Mouse (Mus musculus) ES-Bruce4 (cell line): ENCODE measurements at regions not wholly inside any gene's neighbourhood (a gene's known extent, or its start where the extent isn't known, plus 50 kb on each side); places are given as distances from the start of the nearest gene placed in this dataset.
"Not testable (repeated sequence)": the region's sequence is repeated elsewhere in the genome, so short reads cannot be mapped to it uniquely, and the experiment has no call there.

ENCODE experiments used
- H3K27ac ChIP-seq: 2 replicates; pipeline ENCODE4 v1.5.1; 2012; ENCODE audit warnings: low read length, inconsistent platforms; ENCODE audit not compliant: insufficient read depth
- H3K27me3 ChIP-seq: 2 replicates; pipeline ENCODE4 v1.6.1; 2012; ENCODE audit warnings: mild to moderate bottlenecking, low read length, inconsistent platforms; ENCODE audit not compliant: control insufficient read depth, poor library complexity, insufficient read depth, severe bottlenecking
- H3K36me3 ChIP-seq: 2 replicates; pipeline ENCODE4 v1.6.1; 2012; ENCODE audit warnings: inconsistent platforms, mild to moderate bottlenecking, low read length, moderate library complexity; ENCODE audit not compliant: control insufficient read depth, poor library complexity, insufficient read depth, severe bottlenecking
- H3K4me1 ChIP-seq: one replicate; pipeline ENCODE4 v1.8.1; 2011; ENCODE audit warnings: low read length; ENCODE audit not compliant: control insufficient read depth, insufficient read depth
- H3K4me3 ChIP-seq: 2 replicates; pipeline ENCODE4 v1.5.1; 2011; ENCODE audit warnings: low read depth, mild to moderate bottlenecking, low read length
- H3K9ac ChIP-seq: 2 replicates; pipeline ENCODE4 v1.6.1; 2012; ENCODE audit warnings: low read depth, mild to moderate bottlenecking, inconsistent platforms; ENCODE audit not compliant: poor library complexity, severe bottlenecking
- H3K9me3 ChIP-seq: replicated peaks from 2 replicates; pipeline ENCODE4 v1.6.1; 2012; ENCODE audit warnings: mild to moderate bottlenecking, low read length, inconsistent platforms; ENCODE audit not compliant: control insufficient read depth, poor library complexity, insufficient read depth, severe bottlenecking
- CTCF ChIP-seq: IDR thresholded peaks from one replicate; pipeline ENCODE4 v1.8.1; 2011; ENCODE audit warnings: low read depth, low read length
- EP300 ChIP-seq: IDR thresholded peaks from 2 replicates; pipeline ENCODE4 v1.6.1; 2011; ENCODE audit warnings: low read depth, low read length; ENCODE audit not compliant: insufficient read depth
- POLR2A ChIP-seq: IDR thresholded peaks from one replicate; pipeline ENCODE4 v1.8.1; 2011; ENCODE audit warnings: low read length; ENCODE audit not compliant: insufficient read depth

GRCm38 (mm10) chr1:137220226-137220625 is 260.0 kb upstream of the Nr5a2 start:
- Histone ChIP-seq H3K27ac (no peak overlapping the region), H3K9me3 (no peaks in the 10 kb centered on the region), H3K4me3 (no peak overlapping the region), H3K9ac (no peak overlapping the region), H3K27me3 (no peaks in the 10 kb centered on the region), H3K36me3 (no peaks in the 10 kb centered on the region), H3K4me1 (no peaks in the 10 kb centered on the region)
- TF ChIP-seq CTCF (no peak), POLR2A (no peak), EP300 (no peak)

DNA sequence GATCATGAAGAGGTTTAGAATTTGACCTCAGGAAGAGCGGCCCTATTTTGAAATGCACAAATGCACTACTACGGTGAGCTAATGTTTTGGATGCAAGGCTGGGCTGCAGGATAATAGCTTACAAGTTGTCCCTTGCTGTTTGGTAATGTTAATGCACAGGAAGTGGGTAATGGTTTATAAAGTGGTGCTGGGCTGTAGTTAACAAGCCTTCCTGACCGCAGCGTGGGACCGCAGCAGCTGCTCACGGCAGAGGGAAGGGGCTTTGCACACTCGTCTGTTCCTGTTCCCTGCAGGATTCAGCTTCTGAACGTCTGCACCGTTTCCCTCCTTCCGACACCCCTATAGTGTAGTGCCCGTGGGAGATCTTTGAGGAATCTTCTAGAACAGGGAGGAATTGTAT is 258.4 kb upstream of the Nr5a2 start:
- no peaks in the 10 kb centered on the region for H3K36me3 ChIP-seq
- H3K4me1 ChIP-seq, result no peaks in the 10 kb centered on the region
- no peaks in the 10 kb centered on the region for H3K9me3 ChIP-seq
- no peak overlapping the region for H3K27ac ChIP-seq
- H3K9ac ChIP-seq, result no peak overlapping the region
- H3K27me3 ChIP-seq, result no peaks in the 10 kb centered on the region
- TF ChIP-seq POLR2A (no peak), EP300 (no peak), CTCF (no peak)
- H3K4me3 ChIP-seq, result no peak overlapping the region

DNA sequence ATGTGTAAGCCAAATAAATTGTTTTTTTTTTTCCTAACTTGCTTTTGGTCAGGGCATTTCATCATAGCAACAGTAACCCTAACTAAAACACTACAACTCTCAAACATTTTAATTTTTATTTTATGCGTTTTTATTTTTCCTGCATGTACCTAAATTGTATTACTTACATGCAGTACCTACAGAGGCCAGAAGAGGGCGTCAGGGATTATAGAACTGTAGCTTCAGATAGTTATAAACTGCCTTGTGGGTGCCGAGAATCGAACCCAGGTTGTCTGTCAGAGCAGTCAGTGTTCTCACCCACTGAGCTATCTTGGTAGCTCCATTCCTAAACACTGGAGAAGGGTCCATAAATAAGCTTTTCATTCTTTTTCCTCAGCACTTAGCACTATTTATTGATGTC is 257.8 kb upstream of the Nr5a2 start:
- Histone ChIP-seq H3K9me3 (no peaks in the 10 kb centered on the region), H3K27me3 (no peaks in the 10 kb centered on the region), H3K36me3 (no peaks in the 10 kb centered on the region), H3K27ac (no peak overlapping the region), H3K4me1 (no peaks in the 10 kb centered on the region), H3K9ac (no peak overlapping the region), H3K4me3 (no peak overlapping the region)
- TF ChIP-seq CTCF (no peak), POLR2A (no peak), EP300 (no peak)

DNA sequence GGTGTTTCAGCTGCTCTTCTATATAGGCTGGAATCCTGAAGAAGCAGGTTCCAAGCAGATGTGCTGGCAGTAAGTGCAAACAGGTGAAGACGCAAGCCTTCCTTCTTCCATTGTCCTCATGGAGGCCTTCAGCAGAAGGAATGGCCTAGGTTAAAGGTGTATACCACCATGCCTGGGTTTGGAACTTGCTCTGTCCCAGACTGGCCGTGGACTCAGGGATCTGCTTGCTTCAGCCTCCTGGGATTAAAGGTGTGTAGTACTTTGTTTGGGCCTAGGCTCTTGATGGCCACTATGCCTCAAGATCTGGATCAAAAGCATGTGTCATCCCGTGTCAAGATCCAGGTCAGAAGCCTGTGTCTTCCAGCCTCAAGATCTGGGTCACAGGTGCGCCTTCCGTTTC is 257.0 kb upstream of the Nr5a2 start:
- no peak for TF ChIP-seq POLR2A
- no peak for TF ChIP-seq CTCF
- TF ChIP-seq EP300, result no peak

GRCm38 (mm10) chr1:137214328-137214727 is 254.1 kb upstream of the Nr5a2 start:
- H3K9me3 ChIP-seq, H3K9ac ChIP-seq, H3K4me1 ChIP-seq, H3K4me3 ChIP-seq, H3K36me3 ChIP-seq, H3K27me3 ChIP-seq, H3K27ac ChIP-seq: not testable (repeated sequence)

More for the DNA sequence above, 257.0 kb upstream of the Nr5a2 start:
- H3K27me3 ChIP-seq, result no peaks in the 10 kb centered on the region
- no peak overlapping the region for H3K27ac ChIP-seq
- no peaks in the 10 kb centered on the region for H3K4me1 ChIP-seq
- no peaks in the 10 kb centered on the region for H3K9me3 ChIP-seq
- no peak overlapping the region for H3K4me3 ChIP-seq
- no peak overlapping the region for H3K9ac ChIP-seq
- H3K36me3 ChIP-seq, result no peaks in the 10 kb centered on the region

- Histone ChIP-seq H3K4me1 (no peaks in the 10 kb centered on the region), H3K4me3 (no peak overlapping the region), H3K27ac (no peak overlapping the region), H3K9me3 (no peaks in the 10 kb centered on the region), H3K36me3 (no peaks in the 10 kb centered on the region), H3K27me3 (no peaks in the 10 kb centered on the region), H3K9ac (no peak overlapping the region)
- TF ChIP-seq POLR2A, result no peak
- no peak for TF ChIP-seq EP300
- TF ChIP-seq CTCF, result no peak
Observed at GRCm38 (mm10) chr1:137213717-137214116, 253.5 kb upstream of the Nr5a2 start.
